Mouse (Mus musculus) MEL (cell line): ENCODE data around the gene Fgfr2.

ENCODE experiments used
- CTCF ChIP-seq, 3 experiments: IDR thresholded peaks in 2 of 3; conservative IDR thresholded peaks in 1 of 3; 2 replicates each; pipeline ENCODE4 v1.5.1; 2011 to 2012; ENCODE audit warnings: low read length in 3 of 3, low read depth in 2 of 3, mild to moderate bottlenecking in 2 of 3, improper control_type of control experiment in 1 of 3, inconsistent platforms in 1 of 3, mixed read lengths in 1 of 3, moderate library complexity in 1 of 3; ENCODE audit not compliant: control insufficient read depth in 1 of 3, insufficient read depth in 1 of 3, poor library complexity in 1 of 3, severe bottlenecking in 1 of 3
- E2F4 ChIP-seq: IDR thresholded peaks from 2 replicates; pipeline ENCODE4 v1.6.1; 2011; ENCODE audit warnings: low read depth, low read length, improper control_type of control experiment, borderline replicate concordance
- MXI1 ChIP-seq: IDR thresholded peaks from 2 replicates; pipeline ENCODE4 v1.6.1; 2011; ENCODE audit warnings: mild to moderate bottlenecking, low read depth, low read length, improper control_type of control experiment
- RAD21 ChIP-seq: IDR thresholded peaks from 2 replicates; pipeline ENCODE4 v1.6.1; 2011; ENCODE audit warnings: mild to moderate bottlenecking, low read depth, low read length, improper control_type of control experiment

- TF ChIP-seq E2F4, result no peak
- no peak for TF ChIP-seq RAD21
- peak; percentile 33; the same call in 1 of the 2 replicates for TF ChIP-seq MXI1
- TF ChIP-seq CTCF (IDR thresholded peaks at IDR 0.05 in 2 of 3, conservative IDR thresholded peaks at IDR 0.05 in 1 of 3; ENCODE audit: control insufficient read depth in 1 of 3, insufficient read depth in 1 of 3, low read depth in 2 of 3, low read length in 3 of 3, poor library complexity in 1 of 3, severe bottlenecking in 1 of 3), result no peak
Observed at GRCm38 (mm10) chr7:130904571-130905365, 2218.4 kb downstream of the Fgfr2 start.
